Mouse (Mus musculus) C2C12 (cell line): Measurements from ENCODE around the gene Ptpn13.

Source experiments
- CEBPB ChIP-seq: IDR thresholded peaks from one replicate; pipeline ENCODE4 v1.6.1; 2011; ENCODE audit warnings: low read depth, mild to moderate bottlenecking, control low read depth, moderate library complexity
- CTCF ChIP-seq: IDR thresholded peaks from one replicate; pipeline ENCODE4 v1.5.1; 2011; ENCODE audit not compliant: control insufficient read depth, insufficient read depth, insufficient read length
- MAX ChIP-seq: IDR thresholded peaks from one replicate; pipeline ENCODE4 v1.6.1; 2011; ENCODE audit warnings: mild to moderate bottlenecking, control low read depth
- MYOD1 ChIP-seq: IDR thresholded peaks from one replicate; pipeline ENCODE4 v1.6.1; 2011; ENCODE audit warnings: low read depth; ENCODE audit not compliant: control insufficient read depth, insufficient read length
- MYOG ChIP-seq: IDR thresholded peaks from one replicate; pipeline ENCODE4 v1.6.1; 2011; ENCODE audit not compliant: control insufficient read depth, insufficient read length; ENCODE audit errors: extremely low read depth

DNA sequence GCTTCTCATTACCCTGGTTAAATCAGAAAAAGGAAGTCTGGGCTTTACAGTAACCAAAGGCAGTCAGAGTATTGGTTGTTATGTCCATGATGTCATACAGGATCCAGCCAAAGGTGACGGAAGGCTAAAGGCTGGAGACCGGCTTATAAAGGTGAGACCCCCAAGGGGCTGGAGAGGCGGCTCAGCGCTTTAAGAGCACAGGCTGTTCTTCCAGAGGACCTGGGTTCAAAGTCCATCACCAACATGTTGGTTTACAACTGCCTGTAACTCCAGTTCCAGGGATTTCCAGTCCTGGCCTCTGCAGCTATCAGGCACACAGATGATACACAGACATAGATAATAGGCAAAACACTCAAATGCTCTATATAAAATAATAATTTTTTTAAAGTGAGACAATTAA, 143.0 kb downstream of the Ptpn13 start:
- no peak for TF ChIP-seq CEBPB
- no peak for TF ChIP-seq MYOD1
- TF ChIP-seq MAX, result no peak
- no peak for TF ChIP-seq CTCF
- no peak for TF ChIP-seq MYOG
